Mouse (Mus musculus): ENCODE data around the gene Foxred2.

The Foxred2 gene

DNA sequence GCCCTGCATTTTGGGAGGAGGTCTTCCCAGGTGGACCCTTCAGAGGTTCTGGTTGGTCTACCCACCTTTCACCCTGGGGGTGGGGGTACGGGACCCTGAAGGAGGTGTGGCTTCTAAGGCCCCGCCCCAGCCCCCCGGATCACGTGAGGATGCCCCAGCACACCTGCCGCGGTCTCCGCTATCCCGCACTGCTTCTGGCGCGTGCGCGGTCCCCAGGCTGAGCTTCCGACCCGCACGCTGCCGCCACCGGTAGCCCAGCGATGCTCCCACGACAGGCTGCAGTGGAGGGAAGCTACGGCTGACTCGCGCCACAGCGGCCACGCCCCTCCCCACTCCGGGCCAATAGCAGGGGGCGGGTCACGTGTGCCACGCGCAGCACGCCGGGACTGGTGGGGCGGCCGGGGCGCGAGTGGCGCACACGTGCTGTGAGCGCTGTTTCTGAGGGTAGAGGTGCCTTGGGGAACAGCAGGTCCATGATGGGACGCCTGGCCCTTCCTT is at the start of gene Foxred2:
Gene Foxred2, minus strand, starts transcription at position 319 of the 498 bp plus-strand sequence.
- DNase-seq (ENCODE audit: low read depth, low spot score): no peak

DNA sequence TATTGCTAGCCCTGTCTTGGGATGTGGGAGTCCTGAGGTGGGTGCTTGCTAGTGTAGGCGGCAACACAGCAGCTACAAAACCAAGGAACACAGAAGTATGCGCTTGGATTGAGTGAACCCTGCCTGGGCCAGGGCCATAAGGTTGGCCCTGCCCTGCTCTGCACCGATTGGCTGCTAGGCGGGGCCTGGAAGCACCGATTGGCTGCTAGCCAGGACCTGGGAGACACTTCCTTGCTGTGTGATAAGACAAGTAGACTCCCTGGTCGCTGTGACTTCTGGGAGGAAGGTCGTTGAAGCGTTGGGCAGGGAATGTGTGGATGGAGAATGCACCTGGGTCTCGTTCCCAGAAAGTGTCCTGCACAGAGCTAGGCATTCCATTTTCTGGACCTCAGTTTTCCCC is 47.4 kb upstream of the Foxred2 start:
- DNase-seq (ENCODE audit: low read depth, low spot score): no peak

DNA sequence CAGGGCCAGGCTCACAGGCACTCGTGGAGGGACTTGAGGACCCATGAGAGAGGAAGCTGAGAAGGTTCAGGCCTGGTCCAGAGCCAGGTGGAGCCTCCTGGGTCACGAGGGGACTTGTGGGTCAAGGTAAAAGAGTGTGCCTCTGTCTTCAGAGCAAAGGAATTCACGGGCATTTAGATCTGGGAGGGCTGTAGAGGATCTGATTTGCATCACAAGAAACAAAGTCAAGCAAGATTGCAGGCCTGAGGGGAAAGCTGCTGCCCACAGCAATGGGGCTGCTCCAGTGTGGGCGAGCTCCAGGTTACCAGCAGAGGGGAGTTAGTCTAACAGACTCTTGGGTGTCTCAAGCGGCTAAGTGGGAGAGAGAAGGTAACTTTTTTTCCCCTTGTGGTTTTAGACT is 44.9 kb upstream of the Foxred2 start:
- no peak for DNase-seq (ENCODE audit: low read depth, low spot score)

DNA sequence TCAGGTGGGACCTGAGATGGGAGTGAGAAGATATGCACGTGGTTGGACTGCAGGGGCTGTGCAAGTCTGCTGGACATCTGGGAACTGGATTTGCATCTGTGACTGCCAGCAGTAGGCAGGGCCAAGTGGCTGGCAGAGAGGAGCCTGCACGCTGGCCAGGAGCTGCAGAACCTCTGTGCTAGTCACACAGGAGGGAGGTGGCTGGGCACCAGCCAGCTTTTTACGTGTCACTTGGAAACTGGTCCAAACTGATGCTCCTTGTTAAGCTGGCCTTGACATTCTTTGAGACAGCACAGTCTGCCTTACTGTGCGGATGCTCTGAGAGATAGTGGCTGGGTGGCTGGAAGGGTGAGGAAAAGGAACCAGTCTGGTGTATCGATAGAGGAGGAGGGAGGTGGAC is 32.0 kb upstream of the Foxred2 start:
- no peak for DNase-seq (ENCODE audit: low read depth, low spot score)

DNA sequence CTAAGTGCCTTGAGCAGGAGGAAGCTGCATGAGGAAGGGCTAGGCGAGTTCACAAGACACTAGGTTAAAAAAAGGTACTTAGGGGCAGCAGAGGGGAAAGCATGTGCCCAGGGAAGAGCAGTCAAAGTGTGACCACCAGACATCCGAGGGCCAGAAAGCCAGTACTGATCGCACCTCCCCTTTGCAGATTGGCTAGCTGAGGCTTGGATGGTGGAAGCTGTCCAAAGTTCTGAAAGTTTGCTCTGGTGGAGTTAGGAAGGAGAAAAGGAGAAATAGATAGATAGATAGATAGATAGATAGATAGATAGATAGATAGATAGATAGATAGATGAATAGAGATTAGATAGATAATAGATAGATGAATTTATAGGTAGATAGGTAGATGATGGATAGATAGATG is 26.9 kb upstream of the Foxred2 start:
- DNase-seq (ENCODE audit: low read depth, low spot score): no peak

DNA sequence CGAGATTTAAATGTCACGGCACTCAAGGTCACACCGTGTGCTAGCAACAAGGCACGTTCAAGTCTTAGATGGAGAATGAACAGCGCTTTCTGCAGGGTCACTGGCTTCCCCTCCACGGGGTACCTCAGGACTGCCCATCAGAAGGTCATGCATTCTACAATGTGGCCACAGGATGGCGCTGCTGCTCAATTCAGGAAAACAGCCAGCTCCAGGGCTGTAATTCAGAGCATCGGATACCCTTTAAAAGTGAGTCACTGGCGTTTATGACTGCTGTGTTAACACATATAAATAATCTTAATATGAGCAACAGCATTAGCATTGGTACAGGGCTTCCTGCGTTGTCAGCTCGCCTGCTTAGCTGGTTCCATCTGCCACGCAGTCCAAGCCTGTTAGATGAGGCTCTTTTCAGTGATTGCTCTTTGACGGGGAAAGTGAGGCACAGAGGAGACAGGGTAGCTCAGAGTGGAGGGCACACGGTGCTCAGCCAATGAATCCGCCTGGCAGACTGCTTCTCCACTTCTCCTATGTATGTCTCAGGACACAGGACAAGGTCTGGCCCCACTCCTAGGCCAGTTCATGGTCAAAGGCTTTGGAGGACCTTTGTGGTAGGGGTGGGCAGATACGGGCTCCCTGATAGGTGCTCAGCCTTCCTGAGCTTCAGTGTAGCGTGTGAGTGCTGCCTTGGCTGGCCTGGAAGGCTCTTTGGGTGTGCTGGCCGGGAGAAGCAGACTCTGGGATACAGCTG is 25.8 kb upstream of the Foxred2 start:
- DNase-seq (ENCODE audit: low read depth, low spot score): no peak

DNA sequence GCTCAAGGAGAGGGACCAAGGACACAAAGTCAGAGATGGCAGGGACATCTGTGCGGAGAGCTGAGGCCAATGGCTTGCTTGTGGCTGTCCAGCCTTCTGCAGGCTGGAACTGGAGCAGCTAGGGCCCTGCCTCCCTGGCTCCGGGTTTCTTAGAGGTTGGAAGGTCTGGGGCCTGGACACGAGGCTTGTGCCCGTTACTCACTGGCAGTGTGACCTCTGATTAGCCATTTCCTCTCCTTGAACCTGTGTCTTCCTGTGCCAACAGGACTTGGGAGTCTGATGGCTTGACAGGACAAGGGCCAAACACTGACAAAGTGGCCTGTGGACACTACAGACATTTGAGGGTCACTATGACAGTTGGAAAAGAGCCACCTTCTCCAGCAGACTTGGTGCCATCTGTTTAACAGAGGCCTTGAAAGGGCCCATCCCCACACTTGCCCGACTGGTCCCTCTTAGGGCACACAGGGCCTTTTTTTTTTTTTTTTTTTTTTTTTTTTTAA is 24.7 kb upstream of the Foxred2 start:
- DNase-seq (ENCODE audit: low read depth, low spot score): no peak

DNA sequence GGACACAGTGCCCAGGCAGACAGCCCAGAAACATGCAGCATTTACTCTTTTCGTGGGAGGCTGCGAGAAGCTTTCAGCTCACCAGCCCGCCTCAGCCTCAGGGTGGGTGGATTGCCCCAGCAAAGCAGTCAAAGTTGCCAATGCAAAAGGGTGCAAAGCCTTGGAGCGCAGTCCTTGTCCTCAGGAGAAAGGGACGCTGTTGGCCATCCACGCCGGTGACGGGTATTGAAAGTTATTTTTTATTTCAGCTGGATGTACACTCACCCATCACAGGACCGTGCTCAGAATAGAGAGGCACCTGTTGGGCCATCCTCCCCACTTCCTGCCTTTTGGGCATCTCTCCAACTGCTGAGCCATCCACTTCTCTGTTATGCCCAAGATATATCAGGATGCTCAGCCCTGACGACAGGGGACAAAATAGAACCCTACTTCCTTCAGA is 22.9 kb upstream of the Foxred2 start:
- no peak for DNase-seq (ENCODE audit: low read depth, low spot score)

DNA sequence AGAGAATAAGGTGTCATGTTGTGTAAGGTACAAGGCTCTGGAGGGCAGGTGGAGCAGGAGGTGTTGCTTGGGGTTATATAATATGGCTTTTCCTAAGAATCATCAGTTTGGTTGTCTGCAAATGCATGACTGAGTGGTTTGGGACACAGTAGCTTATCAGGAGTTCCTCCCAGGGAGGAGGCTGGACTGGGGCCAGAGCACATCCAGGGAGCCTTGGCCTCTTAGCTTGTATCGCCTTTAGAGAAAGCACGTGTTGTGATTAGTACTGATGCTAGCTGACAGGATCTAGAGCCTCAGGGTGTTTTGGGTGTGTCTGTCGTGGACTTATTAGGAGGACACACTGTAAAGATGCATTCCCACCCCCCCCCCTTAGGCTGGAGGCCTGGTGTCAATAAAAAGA is 21.1 kb upstream of the Foxred2 start:
- DNase-seq (ENCODE audit: low read depth, low spot score): no peak

DNA sequence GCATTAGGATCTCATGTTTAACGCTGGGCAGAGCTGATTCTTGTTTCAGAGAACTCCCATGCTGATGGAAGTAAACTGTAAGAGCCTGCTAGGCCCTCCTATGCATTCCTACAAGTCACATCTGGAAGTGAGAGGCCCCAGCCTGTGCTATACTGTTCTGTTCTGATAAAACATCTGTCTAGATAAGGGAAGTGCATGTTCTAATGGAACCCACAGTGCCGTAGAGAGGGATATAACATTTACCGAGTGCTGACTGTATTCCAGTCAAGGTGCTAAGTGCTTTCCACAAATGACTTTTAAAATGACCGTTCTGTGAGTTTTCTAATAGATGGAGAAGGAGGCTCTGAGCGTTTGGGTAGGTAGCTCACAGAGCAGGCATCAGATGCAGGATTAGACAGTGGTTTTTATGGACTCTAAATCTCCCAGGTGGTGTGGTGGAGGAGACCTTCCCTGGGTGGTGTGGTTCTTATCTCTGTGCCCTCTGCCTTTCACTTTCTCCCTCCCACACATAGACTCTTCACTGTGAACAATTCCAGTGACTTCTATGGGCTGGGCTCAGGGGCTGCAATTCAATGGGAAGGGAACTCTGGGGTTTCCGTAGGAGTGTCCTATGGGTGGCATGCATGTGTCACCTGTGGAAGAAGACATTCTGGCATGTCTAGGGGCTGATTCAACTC is 17.8 kb upstream of the Foxred2 start:
- peak; percentile 54 for DNase-seq (ENCODE audit: low read depth, low spot score)

DNA sequence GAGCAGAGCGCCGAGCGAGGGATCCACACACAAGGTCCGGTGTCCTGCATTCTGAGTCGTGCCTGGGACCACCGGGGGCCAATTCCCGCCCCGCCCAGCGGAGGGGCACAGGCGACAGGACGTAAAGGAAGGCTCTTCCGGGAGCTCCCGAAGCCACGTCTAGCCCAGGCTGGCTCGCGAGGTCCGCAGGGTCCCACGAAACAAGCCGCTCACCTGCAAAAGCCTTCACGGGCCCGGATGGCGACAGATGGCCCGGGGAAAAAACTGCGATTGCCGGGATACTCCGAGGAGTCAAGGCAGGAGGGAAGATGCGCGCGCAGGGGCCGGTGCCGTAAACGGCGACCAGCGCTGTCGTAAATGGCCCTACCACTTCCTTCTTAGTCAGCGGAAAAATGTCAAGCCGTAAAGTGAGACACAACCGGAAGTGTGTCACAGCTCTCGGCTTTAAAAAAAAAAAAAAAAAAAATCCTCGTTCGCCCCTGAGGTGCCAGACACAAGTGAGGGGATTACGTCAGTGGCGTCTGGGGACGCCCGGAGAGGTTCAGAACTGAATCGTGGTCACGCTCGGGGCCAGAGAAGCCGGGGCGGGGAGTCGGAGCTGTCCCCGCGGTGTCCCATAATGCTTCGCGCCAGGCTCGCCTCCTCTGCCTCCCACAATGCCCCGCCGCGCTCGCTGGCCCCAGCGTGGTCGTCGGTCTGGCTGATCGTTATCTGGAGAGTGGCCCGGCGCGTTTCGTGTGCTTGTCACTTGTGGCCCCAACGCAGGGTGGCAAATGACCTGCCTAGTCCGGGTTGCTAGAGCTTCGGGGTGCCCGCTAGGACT is 14.2 kb upstream of the Foxred2 start, which contains the start of gene Eif3d:
Gene Eif3d, minus strand, starts transcription at position 344 of the 823 bp plus-strand sequence.
- DNase-seq (ENCODE audit: low read depth, low spot score): peak; percentile 93

DNA sequence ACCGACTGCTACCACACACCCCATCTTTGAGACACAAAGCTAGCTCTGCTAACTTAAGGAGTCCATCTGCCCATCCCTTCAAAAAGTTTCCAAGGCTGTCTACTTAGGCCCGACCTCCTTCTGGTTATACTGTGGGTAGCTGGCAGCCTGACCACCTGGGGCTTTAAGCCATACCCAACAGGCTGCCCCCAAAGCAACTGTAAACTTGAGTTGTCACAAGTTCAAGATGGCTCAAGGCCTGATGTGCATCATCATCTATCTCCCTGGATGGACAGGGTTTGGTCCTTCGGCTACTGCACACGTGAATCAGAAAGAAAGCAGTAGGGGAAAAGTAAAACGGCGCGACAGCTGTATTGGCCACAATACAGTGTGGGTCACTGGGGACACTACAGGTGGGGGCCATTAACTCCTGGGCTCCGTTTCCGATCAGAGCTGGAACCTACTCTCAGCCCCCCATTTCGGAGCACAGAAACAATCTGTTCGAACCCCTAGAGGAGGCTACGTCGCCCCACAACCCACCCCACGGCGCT is 13.5 kb upstream of the Foxred2 start:
- no peak for DNase-seq (ENCODE audit: low read depth, low spot score)

DNA sequence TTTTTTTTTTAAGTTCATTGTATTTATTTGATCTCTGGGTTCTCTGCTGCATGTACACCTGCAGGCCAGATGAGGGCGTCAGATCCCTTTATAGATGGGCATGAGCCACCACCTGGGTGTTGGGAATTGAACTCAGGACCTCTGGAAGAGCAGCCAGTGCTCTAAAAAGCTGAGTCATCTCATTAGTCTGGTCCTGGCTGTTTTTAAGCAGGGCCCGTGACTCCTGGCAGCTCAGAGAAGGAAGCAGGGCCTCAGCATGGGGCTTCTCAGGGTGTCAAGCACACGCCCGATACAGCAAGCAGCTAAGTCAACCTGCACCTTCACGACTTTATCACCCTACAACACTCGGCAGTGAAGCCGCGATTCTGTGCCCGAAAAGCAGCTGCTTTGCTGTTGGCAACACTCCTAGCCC is 8.6 kb upstream of the Foxred2 start:
- DNase-seq (ENCODE audit: low read depth, low spot score): peak; percentile 52

DNA sequence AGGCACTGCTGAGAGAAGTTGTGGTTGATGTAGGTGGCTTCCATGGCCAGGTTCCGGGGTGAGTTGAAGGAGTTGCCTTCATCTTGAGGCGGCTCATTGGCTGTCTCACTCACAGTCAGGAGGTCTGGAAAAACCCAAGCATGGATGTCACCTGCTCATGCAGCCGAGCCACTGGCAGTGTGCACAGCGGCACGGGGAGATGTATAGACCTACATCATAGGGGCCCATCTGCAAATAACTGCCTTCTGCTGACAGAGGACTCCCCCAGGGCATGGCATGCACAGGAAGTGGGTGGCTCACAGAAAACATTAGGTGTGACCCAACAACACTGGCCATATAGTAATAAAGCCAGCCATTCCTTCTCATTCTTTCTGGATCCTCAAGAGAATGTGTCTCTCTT is 5.9 kb upstream of the Foxred2 start:
- no peak for DNase-seq (ENCODE audit: low read depth, low spot score)

DNA sequence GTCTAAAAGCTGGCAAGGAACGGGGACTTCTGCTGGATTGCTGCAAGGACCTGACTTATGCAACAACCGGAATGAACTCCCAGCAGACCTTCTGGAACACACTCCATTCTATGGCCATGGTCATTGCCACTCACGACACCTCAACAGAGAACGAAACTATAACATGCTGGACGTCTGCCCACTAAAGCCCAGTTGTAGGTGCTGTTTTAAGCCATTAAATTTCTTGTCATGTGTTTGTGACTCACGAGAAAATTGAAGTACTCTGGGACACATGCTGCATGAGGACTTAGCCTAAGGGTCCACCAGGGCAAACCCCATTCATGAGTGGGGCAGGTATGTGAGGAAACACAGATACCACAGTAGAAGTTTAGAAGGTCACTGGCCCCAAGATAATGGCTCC is 4.2 kb upstream of the Foxred2 start:
- no peak for DNase-seq (ENCODE audit: low read depth, low spot score)

DNA sequence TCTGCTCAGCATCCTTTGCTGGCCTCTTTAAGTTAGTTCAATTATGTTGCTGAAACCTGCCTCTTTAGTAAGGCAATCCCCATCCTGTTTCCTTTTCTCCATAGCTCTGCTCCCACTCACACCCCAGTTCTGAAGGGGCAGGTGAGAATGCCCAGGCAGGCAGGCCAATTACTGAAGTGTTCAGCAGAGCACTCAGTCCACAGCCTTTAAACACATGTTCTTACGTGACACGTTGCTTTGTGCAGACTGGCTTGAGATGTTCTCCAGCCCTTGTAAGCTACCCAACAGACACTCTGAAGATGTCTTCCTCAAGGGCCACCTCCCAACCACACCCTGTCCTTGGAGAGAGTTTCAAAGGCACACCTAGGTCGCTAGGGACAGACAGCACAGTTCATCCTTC is 1.5 kb upstream of the Foxred2 start:
- no peak for DNase-seq (ENCODE audit: low read depth, low spot score)

DNA sequence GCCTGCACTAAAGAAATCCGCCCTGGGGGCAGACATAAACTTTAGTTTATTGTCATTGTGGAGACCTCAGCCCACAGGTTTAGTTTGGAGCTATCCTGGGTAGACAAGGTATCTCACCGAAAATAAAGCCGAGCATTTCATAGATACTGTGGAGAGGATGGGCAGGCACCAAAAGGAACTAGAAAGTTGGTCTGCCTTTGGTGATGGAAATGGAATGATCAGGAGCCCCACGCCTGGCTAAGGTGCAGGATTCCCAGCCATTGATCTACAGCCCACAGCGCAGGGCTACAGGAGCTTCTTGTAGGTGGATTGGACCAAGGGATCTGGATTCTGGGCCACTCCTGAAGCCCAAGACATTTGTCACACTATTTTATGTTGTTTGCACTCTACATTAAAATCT is 1.1 kb upstream of the Foxred2 start:
- no peak for DNase-seq (ENCODE audit: low read depth, low spot score)

DNA sequence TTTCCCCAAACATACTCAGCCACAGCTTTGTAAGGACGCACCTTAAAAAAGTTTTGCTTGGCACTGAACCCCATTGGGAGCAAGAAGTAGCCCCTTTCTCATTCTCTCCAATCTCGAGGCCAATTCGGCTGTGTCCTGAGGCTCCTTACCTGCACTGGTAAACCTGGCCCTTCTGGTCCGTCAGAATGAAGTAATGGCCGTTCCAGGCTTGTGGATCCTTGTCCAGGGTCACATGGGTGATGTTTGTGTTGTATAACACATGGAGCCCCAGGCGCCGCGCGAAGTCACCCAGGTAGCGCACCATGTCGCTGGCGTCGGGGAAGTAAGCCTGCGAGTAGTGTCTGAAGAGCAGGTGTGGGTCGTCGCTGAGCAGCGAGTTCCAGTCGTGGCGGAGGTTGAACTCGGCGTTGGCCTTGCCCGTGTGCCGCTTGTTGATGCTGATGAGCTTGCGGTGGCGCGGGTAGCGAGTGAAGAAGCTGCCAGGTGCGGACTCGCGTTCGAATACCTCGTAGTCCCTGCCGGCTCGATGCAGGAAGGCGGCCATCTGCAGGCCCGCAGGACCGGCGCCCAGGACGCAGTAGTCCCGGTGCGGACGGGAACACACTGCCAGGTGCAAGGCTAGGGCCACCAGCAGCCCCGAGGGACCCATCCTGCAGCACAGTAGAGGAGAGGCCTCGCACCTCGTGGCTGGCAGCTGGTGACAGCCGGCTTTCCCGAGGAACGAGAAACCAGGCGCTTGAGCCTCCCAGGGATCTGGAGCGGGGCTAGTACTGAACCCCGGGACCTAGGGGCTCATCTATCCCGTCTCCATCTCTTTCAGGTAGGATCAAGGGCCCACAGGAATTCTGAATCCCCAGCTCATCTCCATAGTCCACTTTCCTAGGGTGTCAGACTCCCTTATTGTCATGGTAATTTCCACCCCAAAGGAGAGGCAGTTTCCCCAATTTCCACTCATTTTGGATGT is 800 bp downstream of the Foxred2 start:
- DNase-seq (ENCODE audit: low read depth, low spot score): no peak

DNA sequence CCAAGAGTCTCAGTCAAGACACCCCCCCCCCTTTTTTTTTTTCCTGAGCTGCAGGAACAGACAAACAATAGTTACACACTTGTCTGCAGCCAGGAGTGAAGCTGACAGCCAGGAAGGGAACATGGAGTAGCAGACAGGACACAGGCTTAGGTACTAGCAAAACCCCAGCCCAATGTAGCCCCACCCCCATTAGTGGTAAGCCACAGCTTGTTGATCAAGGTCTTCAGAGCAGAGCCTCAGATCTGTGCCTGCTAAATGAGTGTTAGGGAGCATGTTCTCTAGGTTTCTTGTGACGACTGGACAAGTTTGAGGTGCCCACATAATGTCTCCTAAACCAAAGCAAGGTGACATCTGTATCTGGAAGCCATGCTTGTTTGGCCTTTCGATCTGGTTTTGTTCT is 2.2 kb downstream of the Foxred2 start:
- no peak for DNase-seq (ENCODE audit: low read depth, low spot score)

DNA sequence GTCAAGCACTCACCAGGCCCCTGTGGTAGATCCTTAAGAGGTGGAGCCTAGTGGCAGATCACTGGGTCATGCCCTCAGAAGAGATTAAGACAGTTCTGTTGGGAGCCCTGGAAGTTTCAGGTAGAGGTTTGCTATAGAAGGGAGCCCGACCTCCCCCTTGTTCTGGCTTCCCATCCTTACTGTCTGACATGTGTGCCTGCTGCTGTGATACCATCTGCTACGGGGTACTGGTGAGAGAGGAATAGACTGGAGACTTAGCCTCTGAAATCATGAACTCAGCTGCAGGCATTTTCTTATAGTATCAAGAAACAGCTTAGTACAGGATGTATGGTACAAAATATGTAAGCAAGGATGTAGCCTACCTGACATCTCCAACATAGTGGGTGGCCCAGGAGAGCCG is 3.6 kb downstream of the Foxred2 start:
- no peak for DNase-seq (ENCODE audit: low read depth, low spot score)

DNA sequence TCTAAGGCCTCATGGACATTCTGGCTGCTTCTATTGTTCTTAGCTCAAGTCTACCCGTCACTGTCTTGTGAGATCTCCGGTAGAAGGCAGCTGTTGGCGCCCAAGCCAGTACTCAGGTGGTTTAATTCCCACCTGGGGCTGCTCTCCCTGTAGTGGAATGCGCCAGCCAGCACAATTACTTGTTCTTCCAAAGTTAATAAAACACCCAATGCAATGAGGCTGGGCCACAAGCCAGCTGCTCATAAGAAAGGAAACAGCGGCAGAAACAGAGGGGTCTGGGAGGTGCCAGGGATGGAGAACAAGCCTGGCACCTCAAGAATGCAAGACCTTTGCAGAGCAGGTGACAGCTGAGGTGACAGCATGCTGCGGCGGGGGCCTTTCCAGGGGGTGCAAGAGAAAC is 7.5 kb downstream of the Foxred2 start:
- DNase-seq (ENCODE audit: low read depth, low spot score): no peak

Measured in c-Kit-negative CD71-positive TER-119-positive erythroid progenitor cells, embryonic 14.5 days (primary cell).